Mouse (Mus musculus): ENCODE results near the gene Ilvbl.
"Not testable (repeated sequence)": the region's sequence is repeated elsewhere in the genome, so short reads cannot be mapped to it uniquely, and the experiment has no call there.

Ilvbl gene

DNA sequence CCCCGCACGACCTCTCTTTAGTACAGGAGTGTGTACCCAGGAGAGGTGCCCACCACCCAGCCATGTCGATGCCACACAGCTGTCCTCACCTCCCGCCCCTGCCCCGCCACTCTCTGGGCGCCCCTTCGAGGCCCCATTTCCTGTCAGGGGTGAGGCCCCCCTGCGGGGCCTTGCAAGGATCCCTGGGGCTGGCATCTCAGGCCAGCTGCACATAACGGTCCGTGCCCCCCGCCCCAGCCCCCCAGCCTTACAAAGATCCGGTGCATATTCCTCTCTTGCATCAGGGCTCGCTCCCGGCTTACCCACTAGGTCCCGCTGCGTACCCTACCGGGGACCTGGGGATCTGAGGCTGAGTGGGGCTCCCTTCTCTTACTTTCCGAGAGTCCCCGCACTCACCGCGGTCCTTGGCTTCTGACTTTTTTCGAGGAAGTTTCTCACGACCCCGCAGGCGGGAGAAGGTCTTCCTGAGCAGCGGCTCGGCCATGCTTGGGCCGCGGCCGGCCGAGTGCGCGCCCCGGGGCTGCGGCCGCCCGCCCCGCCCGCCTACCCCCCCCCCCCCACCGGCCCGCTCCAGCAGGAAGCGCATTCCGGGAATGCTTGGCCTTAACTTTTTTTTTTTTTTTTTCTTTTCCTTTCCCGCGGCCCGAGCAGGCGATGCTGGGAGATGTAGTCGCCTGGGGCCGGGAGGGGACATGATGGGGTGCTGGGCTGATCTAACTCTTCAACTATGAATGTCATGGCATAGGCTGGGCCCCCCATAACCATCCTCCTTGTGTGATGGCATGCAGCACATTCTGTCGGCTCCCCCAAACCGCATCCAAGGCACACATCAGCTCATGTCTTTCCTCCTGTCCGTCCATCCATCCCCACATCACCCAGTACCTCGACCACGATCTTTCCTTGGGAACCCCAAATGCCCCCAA lies 17.5 kb downstream of the Ilvbl start, which contains the start of gene Syde1:
Syde1 (minus strand) TSS at position 559 of the 923 bp plus-strand sequence.
- DNase-seq (ENCODE audit: low spot score), result peak; percentile 38

DNA sequence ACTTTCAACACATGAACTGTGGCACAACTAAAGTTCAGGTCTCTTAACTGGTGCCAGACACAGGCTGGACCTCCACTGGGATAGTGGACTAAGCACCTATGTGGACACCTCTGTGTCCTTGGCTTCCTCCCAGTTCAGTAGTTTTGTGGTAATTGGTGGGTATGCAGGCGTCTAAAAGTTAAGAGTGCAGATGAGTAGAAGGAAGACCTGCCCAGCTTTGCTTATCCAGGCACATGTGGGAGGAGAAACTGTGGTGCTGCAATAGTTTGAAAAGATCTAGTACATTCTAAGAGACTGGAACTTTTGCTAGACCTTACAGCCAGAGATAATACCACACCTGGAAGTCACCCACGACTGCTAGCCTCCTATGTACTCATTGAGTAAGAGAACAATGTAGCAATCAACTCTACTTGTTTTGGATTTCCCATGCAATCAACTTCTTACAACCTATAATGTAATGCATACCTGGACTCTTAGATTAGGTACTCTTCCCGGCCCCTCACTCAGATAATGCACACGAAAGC lies 18.8 kb downstream of the Ilvbl start:
- no peak for DNase-seq (ENCODE audit: low spot score)

DNA sequence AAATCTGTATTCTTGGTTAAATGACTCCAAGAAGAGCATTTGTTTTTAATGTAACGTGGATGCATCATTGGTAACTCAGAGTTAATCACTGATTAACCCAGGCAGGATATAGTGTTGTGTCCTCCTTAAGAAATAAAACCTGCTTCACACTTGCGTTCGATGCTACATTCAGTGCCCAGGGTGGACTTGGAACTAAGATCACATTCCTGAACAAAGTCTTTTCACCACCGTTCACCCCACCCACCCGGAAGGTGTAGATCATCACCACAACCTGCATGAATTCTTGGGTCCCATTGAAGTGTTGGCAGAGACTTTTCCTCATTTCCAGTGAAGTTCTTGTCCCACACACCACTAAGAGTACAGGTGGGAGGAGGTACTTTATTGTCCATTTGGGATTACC lies 19.6 kb downstream of the Ilvbl start:
- no peak for DNase-seq (ENCODE audit: low spot score)

DNA sequence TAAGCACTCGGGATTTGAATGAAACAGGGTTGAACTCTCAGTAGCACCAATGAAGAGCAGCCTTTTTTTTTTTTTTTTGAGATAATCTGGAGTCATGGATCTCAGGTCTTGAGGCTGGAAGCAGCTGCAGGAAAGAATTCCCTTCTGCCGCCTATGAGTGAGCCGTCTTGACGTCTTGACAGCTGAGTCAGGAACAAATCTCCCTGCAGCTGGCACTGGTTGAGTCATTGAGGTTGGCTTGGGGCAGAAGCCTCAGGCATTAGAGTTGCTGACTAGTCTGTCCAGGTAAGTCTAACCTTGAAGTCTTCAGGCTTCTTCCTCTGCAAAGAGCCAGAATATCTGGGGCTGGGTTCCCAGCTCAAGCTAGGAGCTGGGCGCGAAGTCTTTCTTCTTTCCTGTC lies 20.0 kb downstream of the Ilvbl start:
- no peak for DNase-seq (ENCODE audit: low spot score)

DNA sequence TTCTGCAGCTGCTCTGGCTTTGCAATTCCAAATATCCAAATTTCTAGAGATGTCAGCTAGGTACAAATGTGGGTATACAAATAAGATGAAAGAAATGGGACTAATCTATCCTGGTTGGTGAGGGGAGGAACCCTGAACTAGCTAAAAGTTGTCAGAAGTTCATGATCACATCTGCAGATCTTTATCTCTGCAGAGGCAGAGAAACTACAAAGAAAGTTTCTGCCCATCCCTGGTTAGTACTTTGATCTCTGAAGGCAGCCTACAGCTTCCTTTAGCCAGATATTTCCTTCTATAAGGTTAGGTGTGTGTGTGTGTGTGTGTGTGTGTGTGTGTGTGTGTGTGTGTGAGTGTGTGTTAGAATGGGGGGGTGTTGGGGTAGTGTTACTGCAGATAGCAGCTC lies 20.4 kb downstream of the Ilvbl start:
- peak; percentile 58 for DNase-seq (ENCODE audit: low spot score)

DNA sequence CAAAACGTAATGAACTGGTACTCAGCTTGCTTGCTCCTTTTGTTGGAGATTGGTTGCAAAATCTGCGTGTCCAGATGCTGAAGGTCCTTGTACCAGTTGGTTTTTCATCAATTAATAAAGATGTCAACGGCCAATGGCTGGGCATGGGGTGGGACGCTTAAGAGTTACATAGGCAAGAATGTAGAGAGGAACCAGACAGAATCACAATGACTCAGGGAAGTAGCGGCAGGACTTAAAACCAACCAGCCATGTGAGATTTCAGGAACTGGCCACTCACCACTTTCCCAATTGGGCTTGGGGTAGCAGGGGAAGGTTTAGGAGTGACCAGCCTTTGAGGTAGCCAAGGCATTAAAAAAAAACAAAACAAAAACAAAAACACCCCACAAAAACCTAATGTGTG lies 25.7 kb downstream of the Ilvbl start:
- DNase-seq (ENCODE audit: low spot score), result no peak

DNA sequence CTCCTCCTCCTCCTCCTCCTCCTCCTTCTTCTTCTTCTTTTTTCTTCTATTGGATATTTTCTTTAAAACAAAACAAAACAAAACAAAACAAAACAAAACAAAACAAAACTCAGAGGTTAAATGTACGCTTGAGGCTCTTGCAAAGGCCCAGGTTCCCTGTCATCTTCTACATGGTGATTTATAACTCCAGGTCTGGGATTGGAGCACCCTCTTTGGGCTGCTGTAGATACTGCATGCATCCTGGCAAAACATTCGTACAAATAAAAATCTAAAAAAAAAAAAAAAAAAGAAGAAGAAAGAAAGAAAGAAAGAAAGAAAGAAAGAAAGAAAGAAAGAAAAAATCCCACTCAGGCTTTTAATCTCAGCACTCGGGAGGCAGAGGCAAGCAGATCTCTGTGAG lies 30.9 kb downstream of the Ilvbl start:
- DNase-seq (ENCODE audit: low spot score), result peak; percentile 67

DNA sequence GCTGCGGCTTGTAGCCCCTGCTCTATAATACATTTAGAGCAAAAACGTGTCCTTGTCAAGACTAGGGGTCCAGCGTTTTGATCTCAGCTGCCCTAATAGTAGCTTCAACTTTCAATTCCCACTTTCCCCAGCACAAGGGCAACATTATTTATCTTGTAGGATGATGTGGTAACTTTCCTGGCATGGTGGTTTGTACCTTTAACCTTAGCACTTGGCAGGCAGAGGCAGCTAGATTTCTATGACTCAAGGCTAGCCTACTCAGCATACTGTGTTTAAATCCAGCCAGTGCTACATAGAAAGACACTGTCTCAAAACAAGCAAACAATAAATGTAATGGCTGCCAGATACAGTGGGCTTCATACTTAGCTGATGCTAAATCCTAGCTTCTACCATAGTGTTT lies 33.5 kb downstream of the Ilvbl start:
- DNase-seq (ENCODE audit: low spot score), result no peak

DNA sequence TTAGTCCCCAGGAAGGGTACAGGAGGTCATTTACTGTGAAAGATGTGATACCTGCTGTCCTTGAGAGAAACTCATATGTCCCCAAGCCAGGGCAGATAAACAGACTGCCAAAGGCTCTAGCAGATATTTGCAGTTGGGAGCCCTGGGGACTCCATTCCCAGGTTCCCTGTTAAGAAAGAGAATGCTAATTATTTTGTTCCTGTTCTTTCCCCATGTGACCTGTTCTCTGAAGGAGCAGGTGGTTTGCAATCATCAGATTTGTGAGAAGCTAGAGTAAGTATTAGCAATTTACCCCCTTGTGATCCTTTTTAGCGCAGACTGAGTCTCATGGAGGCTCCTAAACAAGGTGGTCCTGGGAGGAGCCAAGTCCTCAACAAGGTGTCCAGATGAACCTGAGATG lies 43.8 kb downstream of the Ilvbl start, which contains the start of gene Olfr1357:
Olfr1357 (minus strand) TSS at position 101 of the 400 bp plus-strand sequence.
- no peak for DNase-seq (ENCODE audit: low spot score)

DNA sequence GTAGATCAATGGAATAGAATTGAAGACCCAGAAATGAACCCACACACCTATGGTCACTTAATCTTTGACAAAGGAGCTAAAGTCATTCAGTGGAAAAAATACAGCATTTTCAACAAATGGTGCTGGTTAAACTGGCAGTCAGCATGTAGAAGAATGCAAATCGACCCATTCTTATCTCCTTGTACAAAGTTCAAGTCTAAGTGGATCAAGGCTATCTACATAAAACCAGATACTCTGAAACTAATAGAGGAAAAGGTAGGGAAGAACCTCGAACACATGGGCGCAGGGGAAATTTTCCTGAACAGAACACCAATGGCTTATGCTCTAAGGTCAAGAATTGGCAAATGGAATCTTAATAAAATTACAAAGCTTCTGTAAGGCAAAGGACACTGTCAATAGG lies 49.0 kb downstream of the Ilvbl start:
- not testable (repeated sequence) for DNase-seq (ENCODE audit: low spot score)

DNA sequence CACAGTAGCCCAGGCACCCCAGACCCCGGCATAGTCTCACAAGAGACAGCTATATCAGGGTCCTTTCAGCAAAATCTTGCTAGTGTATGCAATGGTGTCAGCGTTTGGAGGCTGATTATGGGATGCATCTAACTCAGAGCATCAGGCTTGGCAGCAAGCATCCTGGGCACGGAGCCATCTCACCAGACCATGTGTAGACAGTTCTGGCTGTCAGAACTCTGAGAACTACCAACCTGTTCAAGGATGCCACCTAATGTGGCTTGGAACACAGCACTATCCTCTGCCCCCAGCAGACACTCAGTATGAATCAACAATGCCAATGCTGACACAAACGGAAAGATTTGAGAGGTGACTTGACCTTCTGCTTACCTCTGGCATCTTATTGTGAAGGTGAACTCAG lies 56.0 kb downstream of the Ilvbl start:
- DNase-seq (ENCODE audit: low spot score), result no peak

DNA sequence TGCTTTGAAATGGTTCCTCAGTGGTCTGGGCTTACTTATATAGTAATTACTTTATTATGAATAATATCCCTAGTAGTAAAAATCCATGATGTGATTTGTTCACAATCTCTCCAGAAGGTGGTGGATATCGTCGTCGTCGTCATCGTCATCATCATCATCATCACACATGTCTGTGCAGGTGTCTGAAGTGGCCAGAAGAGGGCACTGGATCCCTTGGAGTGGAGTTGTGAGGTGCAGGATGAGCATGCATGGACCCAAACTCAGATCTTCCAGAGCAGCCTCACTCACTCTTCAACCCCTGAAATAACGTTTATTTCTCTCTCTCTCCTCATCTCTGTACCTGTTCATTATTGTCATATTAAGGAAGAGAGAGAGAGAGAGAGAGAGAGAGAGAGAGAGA lies 58.2 kb downstream of the Ilvbl start:
- no peak for DNase-seq (ENCODE audit: low spot score)
